Mouse (Mus musculus): ENCODE results near the gene Ppp1r9a. TPM values are rescaled to one million over a fixed set of nuclear protein-coding genes. Genes with fewer than 3 reads are reported as not detected.
"Not testable (repeated sequence)": the region's sequence is repeated elsewhere in the genome, so short reads cannot be mapped to it uniquely, and the experiment has no call there.

Ppp1r9a gene
- polyA plus RNA-seq (2015; fragmentation: Nextera tagmentation; extraction: Ambion mirVana), result 50.1 and 51.7 TPM in 2 replicates

GRCm38 (mm10) chr6:4902674-4903324 is at the start of gene Ppp1r9a:
Gene Ppp1r9a (plus strand): TSS chr6:4902917.
- Histone ChIP-seq H3K4me3 (peak within 1 kb of the TSS; percentile 87), H3K27ac (peak within 1 kb of the TSS; percentile 96), H3K27me3 (replicated peaks) (no peaks in the 10 kb centered on the region), H3K9ac (peak within 1 kb of the TSS; percentile 97), H3K36me3 (replicated peaks) (no peaks in the 10 kb centered on the region), H3K9me3 (no peaks in the 10 kb centered on the region), H3K4me2 (peak within 1 kb of the TSS; percentile 76), H3K4me1 (peaks cover 37% of the 10 kb centered on the region)
- ATAC-seq (replicated peaks), result peak; percentile 71
- WGBS, result 0% methylated on average over 44 of the region's 49 CpGs

DNA sequence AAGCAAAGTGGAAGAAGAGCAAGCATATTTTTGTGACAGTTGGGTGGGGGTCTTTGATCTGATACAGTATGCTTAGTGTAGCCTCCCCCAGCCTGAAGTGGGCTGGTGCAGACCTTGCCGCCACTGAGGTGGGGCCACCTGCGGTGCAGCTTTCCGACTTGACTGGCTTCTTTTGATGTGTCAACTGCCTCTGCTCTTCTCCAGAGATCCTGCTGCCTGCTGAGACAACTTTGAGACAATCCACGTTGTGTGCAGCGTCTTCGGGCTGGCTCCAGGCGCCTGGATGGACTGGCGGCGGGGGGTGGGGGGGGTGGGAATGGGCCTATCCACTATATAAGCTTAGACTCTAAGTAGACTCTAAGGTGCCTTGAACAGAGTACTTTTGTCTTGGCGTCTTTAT is 47.5 kb upstream of the Ppp1r9a start:
- no peaks in the 10 kb centered on the region for H3K9me3 ChIP-seq
- no peak overlapping the region for H3K4me2 ChIP-seq
- H3K4me1 ChIP-seq, result no peaks in the 10 kb centered on the region
- ATAC-seq (replicated peaks), result no peak
- H3K27me3 ChIP-seq (replicated peaks), result no peaks in the 10 kb centered on the region
- no peak overlapping the region for H3K9ac ChIP-seq
- H3K36me3 ChIP-seq (replicated peaks), result no peaks in the 10 kb centered on the region
- WGBS, result 54% methylated on average over 10 of the region's 10 CpGs
- H3K4me3 ChIP-seq, result no peak overlapping the region
- H3K27ac ChIP-seq, result no peak overlapping the region

- no peak overlapping the region for H3K4me2 ChIP-seq
- H3K4me1 ChIP-seq, result no peaks in the 10 kb centered on the region
- no peak overlapping the region for H3K27ac ChIP-seq
- no peaks in the 10 kb centered on the region for H3K27me3 ChIP-seq (replicated peaks)
- H3K9ac ChIP-seq, result no peak overlapping the region
- no peak for ATAC-seq (replicated peaks)
- no peaks in the 10 kb centered on the region for H3K9me3 ChIP-seq
- WGBS, result 97% methylated on average over 11 of the region's 11 CpGs
- no peak overlapping the region for H3K4me3 ChIP-seq
- H3K36me3 ChIP-seq (replicated peaks), result no peaks in the 10 kb centered on the region
Measured at GRCm38 (mm10) chr6:4856919-4857318, 45.8 kb upstream of the Ppp1r9a start.

DNA sequence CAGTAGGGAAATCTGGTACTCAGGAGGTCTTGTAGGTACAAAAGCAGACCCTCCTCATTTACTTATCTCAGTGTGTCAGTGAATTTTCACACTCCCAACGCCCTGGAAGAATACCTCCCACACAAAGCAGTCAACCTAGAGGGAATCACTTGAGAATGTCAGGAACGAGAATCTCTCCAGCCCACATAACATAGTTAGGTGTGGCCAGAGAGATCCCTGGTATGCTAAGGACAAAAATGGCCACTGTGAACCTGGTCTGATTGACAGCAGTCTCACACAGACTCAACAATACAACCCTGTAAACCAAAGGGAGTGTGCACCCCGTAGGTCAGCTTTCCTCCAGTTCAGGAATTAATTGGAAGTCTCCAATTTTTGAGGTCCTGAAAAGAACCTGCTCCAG is 18.4 kb upstream of the Ppp1r9a start:
- H3K4me2 ChIP-seq, result no peak overlapping the region
- no peaks in the 10 kb centered on the region for H3K36me3 ChIP-seq (replicated peaks)
- H3K4me3 ChIP-seq, result no peak overlapping the region
- 59% methylated on average over 3 of the region's 3 CpGs for WGBS
- H3K27ac ChIP-seq, result no peak overlapping the region
- no peaks in the 10 kb centered on the region for H3K4me1 ChIP-seq
- no peak overlapping the region for H3K9ac ChIP-seq
- no peaks in the 10 kb centered on the region for H3K9me3 ChIP-seq
- no peak for ATAC-seq (replicated peaks)
- no peaks in the 10 kb centered on the region for H3K27me3 ChIP-seq (replicated peaks)

- H3K4me1 ChIP-seq, result no peaks in the 10 kb centered on the region
- H3K36me3 ChIP-seq (replicated peaks), result no peaks in the 10 kb centered on the region
- no peak overlapping the region for H3K4me3 ChIP-seq
- no peak overlapping the region for H3K4me2 ChIP-seq
- H3K9me3 ChIP-seq, result no peaks in the 10 kb centered on the region
- ATAC-seq (replicated peaks), result no peak
- H3K9ac ChIP-seq, result no peak overlapping the region
- WGBS, result 86% methylated on average over 9 of the region's 9 CpGs
- no peak overlapping the region for H3K27ac ChIP-seq
- no peaks in the 10 kb centered on the region for H3K27me3 ChIP-seq (replicated peaks)
Measured at GRCm38 (mm10) chr6:4889544-4889943, 13.2 kb upstream of the Ppp1r9a start.

DNA sequence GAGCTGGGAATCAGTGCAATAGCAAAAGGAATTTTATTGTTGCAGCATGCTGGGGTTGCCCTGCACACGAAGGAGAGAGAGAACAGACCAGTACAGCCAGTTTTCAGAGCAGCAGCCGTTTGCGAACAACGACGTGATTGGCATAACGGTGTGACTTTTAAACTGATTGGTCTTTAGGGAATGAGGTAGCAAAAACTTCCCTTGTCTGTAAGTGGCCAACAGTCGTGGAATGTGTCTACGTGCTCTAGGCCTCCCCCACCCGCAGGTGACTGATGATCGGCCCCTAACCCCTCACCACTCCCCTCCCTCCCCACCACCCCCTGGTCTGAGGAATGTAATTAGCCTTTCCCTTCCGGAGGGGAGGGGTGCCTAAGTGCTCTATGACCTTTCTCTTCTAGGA is 10.3 kb upstream of the Ppp1r9a start:
- 51% methylated on average over 11 of the region's 11 CpGs for WGBS
- H3K9ac ChIP-seq, result no peak overlapping the region
- no peaks in the 10 kb centered on the region for H3K4me1 ChIP-seq
- no peaks in the 10 kb centered on the region for H3K36me3 ChIP-seq (replicated peaks)
- no peaks in the 10 kb centered on the region for H3K9me3 ChIP-seq
- H3K4me3 ChIP-seq, result no peak overlapping the region
- H3K4me2 ChIP-seq, result no peak overlapping the region
- no peaks in the 10 kb centered on the region for H3K27me3 ChIP-seq (replicated peaks)
- ATAC-seq (replicated peaks), result no peak
- H3K27ac ChIP-seq, result no peak overlapping the region

GRCm38 (mm10) chr6:4893312-4893711 is 9.4 kb upstream of the Ppp1r9a start:
- H3K4me3 ChIP-seq; H3K27me3 ChIP-seq (replicated peaks); H3K36me3 ChIP-seq (replicated peaks); H3K9me3 ChIP-seq; H3K4me2 ChIP-seq; H3K27ac ChIP-seq; H3K4me1 ChIP-seq; H3K9ac ChIP-seq; ATAC-seq (replicated peaks): not testable (repeated sequence)
- 74% methylated on average over 12 of the region's 12 CpGs for WGBS

DNA sequence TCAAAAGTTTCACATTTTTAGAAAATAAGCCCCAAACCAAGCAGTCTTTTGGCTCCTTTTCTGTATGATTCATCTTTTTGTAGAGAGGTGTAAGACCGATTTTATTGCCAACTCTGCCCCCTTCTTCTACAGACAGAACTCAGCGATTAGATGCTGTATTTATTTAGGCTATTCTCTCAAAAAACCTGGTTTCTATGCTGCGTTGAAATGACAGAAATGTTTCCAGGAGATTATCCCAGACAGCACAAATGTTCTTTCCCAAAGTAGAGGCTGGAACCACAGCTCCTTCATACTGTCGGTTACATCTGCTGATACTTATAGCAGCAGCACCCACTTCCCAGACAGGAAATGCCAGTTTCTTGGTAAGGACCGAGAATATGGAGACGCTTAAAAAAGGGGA is 2.8 kb upstream of the Ppp1r9a start:
- Histone ChIP-seq H3K9ac (no peak overlapping the region), H3K27me3 (replicated peaks) (no peaks in the 10 kb centered on the region), H3K4me3 (no peak overlapping the region), H3K9me3 (no peaks in the 10 kb centered on the region), H3K4me2 (no peak overlapping the region), H3K27ac (no peak overlapping the region), H3K36me3 (replicated peaks) (no peaks in the 10 kb centered on the region), H3K4me1 (peaks cover 10% of the 10 kb centered on the region)
- 89% methylated on average over 6 of the region's 6 CpGs for WGBS
- no peak for ATAC-seq (replicated peaks)

GRCm38 (mm10) chr6:4903325-4904054 is 773 bp downstream of the Ppp1r9a start:
- H3K27me3 ChIP-seq (replicated peaks), result no peaks in the 10 kb centered on the region
- H3K36me3 ChIP-seq (replicated peaks), result no peaks in the 10 kb centered on the region
- H3K27ac ChIP-seq, result peak overlapping the region; percentile 96
- H3K4me3 ChIP-seq, result peak overlapping the region; percentile 87
- H3K9ac ChIP-seq, result peak overlapping the region; percentile 97
- peak overlapping the region; percentile 76 for H3K4me2 ChIP-seq
- peak; percentile 90 for ATAC-seq (replicated peaks)
- WGBS, result under 1% methylated on average over 68 of the region's 77 CpGs
- peaks cover 43% of the 10 kb centered on the region for H3K4me1 ChIP-seq
- H3K9me3 ChIP-seq, result no peaks in the 10 kb centered on the region

- ATAC-seq (replicated peaks), result peak; percentile 31
- Histone ChIP-seq H3K36me3 (replicated peaks) (no peaks in the 10 kb centered on the region), H3K9me3 (no peaks in the 10 kb centered on the region), H3K27ac (peak overlapping the region; percentile 96), H3K4me3 (peak overlapping the region; percentile 87), H3K9ac (peak overlapping the region; percentile 97), H3K4me1 (peaks cover 48% of the 10 kb centered on the region), H3K4me2 (peak overlapping the region; percentile 76), H3K27me3 (replicated peaks) (no peaks in the 10 kb centered on the region)
- 4% methylated on average over 9 of the region's 9 CpGs for WGBS
Measured at GRCm38 (mm10) chr6:4904055-4904450, 1.3 kb downstream of the Ppp1r9a start.

DNA sequence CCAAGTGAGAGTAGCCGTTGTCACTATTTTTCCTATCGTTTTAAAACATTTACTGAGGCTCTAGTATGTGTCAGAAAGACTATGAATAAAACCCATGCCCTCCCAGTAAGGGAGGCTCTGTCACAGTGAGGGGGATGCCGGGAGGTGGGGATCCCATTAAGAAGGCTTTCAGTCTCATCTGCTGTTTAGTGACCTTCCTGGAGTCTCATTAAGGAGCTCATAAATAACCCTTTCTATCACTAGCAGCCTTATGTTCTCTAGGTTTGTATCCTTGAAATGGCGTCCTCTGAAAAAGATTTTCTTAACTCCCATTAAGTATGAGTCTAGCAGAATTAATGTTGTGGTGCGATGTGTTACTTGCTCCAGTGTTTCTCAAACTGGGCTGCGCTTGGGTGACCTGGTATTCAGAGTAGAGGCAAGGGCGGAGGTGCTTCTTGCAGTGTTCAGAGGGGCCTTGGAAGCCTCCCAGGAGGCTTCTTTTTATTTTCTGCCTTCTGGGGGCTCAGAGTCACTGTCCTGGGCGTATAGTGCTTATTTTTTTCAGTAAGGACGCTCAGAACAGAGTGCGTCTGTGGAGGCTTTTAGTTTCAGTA is 7.4 kb downstream of the Ppp1r9a start:
- Histone ChIP-seq H3K27ac (no peak overlapping the region), H3K27me3 (replicated peaks) (no peaks in the 10 kb centered on the region), H3K4me3 (no peak overlapping the region), H3K9ac (no peak overlapping the region), H3K4me1 (peaks cover 54% of the 10 kb centered on the region), H3K9me3 (no peaks in the 10 kb centered on the region), H3K4me2 (no peak overlapping the region), H3K36me3 (replicated peaks) (no peaks in the 10 kb centered on the region)
- WGBS, result 35% methylated on average over 10 of the region's 10 CpGs
- no peak for ATAC-seq (replicated peaks)

- 92% methylated on average over 5 of the region's 5 CpGs for WGBS
- Histone ChIP-seq H3K27me3 (replicated peaks) (no peaks in the 10 kb centered on the region), H3K9ac (no peak overlapping the region), H3K27ac (no peak overlapping the region), H3K9me3 (no peaks in the 10 kb centered on the region), H3K4me3 (no peak overlapping the region), H3K4me2 (no peak overlapping the region), H3K36me3 (replicated peaks) (no peaks in the 10 kb centered on the region; the same call in 1 of the 2 replicates), H3K4me1 (no peaks in the 10 kb centered on the region)
- ATAC-seq (replicated peaks), result no peak
Measured at GRCm38 (mm10) chr6:4918470-4918869, 15.8 kb downstream of the Ppp1r9a start.

Measured in midbrain, embryonic 15.5 days (tissue).